Mouse (Mus musculus) hindbrain, embryonic 10.5 days (tissue): ENCODE measurements around the gene Hs6st3. TPM values are rescaled to one million over a fixed set of nuclear protein-coding genes. Genes with fewer than 3 reads are reported as not detected.

Source experiments
- DNase-seq: peaks from one replicate; pipeline ENCODE4 v3.0.0-alpha.2; 2017; ENCODE audit warnings: low spot score
- H3K27ac ChIP-seq: fragments of 300-500 bp; sonication (generic); 2 replicates; pipeline ENCODE4 v1.5.1; 2016; ENCODE audit warnings: mild to moderate bottlenecking, moderate library complexity
- H3K27me3 ChIP-seq: fragments of 300-500 bp; sonication (generic); 2 replicates; pipeline ENCODE4 v1.6.1; 2016; ENCODE audit warnings: mild to moderate bottlenecking; ENCODE audit not compliant: poor library complexity, insufficient read depth, severe bottlenecking
- H3K36me3 ChIP-seq: fragments of 300-500 bp; sonication (generic); 2 replicates; pipeline ENCODE4 v1.6.1; 2016; ENCODE audit warnings: mild to moderate bottlenecking, moderate library complexity
- H3K4me1 ChIP-seq: fragments of 300-500 bp; sonication (generic); replicated peaks from 2 replicates; pipeline ENCODE4 v1.6.1; 2016; ENCODE audit warnings: mild to moderate bottlenecking
- H3K4me3 ChIP-seq: fragments of 300-500 bp; sonication (generic); 2 replicates; pipeline ENCODE4 v1.5.1; 2016; ENCODE audit warnings: mild to moderate bottlenecking, moderate library complexity
- H3K9me3 ChIP-seq: fragments of 300-500 bp; sonication (generic); 2 replicates; pipeline ENCODE4 v1.6.1; 2016; ENCODE audit warnings: mild to moderate bottlenecking, moderate library complexity
- WGBS: fragments of 180-500 bp; shearing (Covaris S2); methylation state at CpG from one replicate; pipeline ENCODE4 v1.1.7; 2016; 5-methylcytosine and 5-hydroxymethylcytosine counted together
- polyA plus RNA-seq: library from polyadenylated mRNA; unstranded; fragments of >200 nt; fragmentation: Nextera tagmentation; extraction: Ambion mirVana; gene quantifications from 2 replicates; pipeline ENCODE4 v1.2.1, GENCODE M21; 2016

Gene Hs6st3
- polyA plus RNA-seq, 1 experiment from 2014 or later = not detected

DNA sequence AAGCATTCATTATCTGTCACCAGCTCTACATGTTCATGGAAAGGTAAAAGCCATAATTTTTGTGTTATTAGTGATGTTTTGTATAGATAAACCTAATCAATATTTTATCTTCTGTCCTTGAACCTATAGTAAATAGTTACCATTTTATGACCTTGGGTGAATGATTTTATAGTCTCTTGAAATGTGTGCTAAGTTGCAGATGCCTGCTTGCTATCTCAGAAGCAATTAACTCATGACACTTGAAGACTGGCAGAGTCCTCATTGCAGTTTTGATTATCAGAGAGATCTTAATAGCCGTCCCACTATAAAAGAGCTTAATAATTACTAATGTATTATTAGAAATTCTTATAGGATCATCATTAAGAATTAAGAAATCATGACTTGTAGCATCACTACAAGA lies 491.0 kb downstream of the Hs6st3 start:
- Histone ChIP-seq H3K27me3 (no peaks in the 10 kb centered on the region), H3K36me3 (no peaks in the 10 kb centered on the region), H3K27ac (no peak overlapping the region), H3K4me3 (no peak overlapping the region), H3K4me1 (no peaks in the 10 kb centered on the region), H3K9me3 (no peaks in the 10 kb centered on the region)
- 89% methylated on average over 1 of the region's 1 CpGs for WGBS
- DNase-seq = no peak

- Histone ChIP-seq H3K4me1 (no peaks in the 10 kb centered on the region), H3K27me3 (no peaks in the 10 kb centered on the region), H3K9me3 (no peaks in the 10 kb centered on the region), H3K4me3 (no peak overlapping the region), H3K36me3 (no peaks in the 10 kb centered on the region), H3K27ac (no peak overlapping the region)
- WGBS = 84% methylated on average over 3 of the region's 3 CpGs
- no peak for DNase-seq
These were observed 494.9 kb downstream of the Hs6st3 start for GRCm38 (mm10) chr14:119633090-119633489.

- Histone ChIP-seq H3K4me1 (no peaks in the 10 kb centered on the region), H3K9me3 (no peaks in the 10 kb centered on the region), H3K27me3 (no peaks in the 10 kb centered on the region), H3K27ac (no peak overlapping the region), H3K36me3 (no peaks in the 10 kb centered on the region), H3K4me3 (no peak overlapping the region)
- no peak for DNase-seq
- 91% methylated on average over 3 of the region's 3 CpGs for WGBS
These were observed 495.5 kb downstream of the Hs6st3 start for GRCm38 (mm10) chr14:119633626-119634025.

GRCm38 (mm10) chr14:119642874-119643273 lies 504.7 kb downstream of the Hs6st3 start:
- no peak for DNase-seq
- Histone ChIP-seq H3K27ac (no peak overlapping the region), H3K9me3 (no peaks in the 10 kb centered on the region), H3K27me3 (no peaks in the 10 kb centered on the region), H3K36me3 (no peaks in the 10 kb centered on the region), H3K4me1 (no peaks in the 10 kb centered on the region), H3K4me3 (no peak overlapping the region)
- 92% methylated on average over 1 of the region's 1 CpGs for WGBS

GRCm38 (mm10) chr14:119643840-119644239 lies 505.7 kb downstream of the Hs6st3 start:
- Histone ChIP-seq H3K27ac (no peak overlapping the region), H3K36me3 (no peaks in the 10 kb centered on the region), H3K27me3 (no peaks in the 10 kb centered on the region), H3K9me3 (no peaks in the 10 kb centered on the region), H3K4me3 (no peak overlapping the region), H3K4me1 (no peaks in the 10 kb centered on the region)
- WGBS = 94% methylated on average over 12 of the region's 12 CpGs
- DNase-seq = no peak

DNA sequence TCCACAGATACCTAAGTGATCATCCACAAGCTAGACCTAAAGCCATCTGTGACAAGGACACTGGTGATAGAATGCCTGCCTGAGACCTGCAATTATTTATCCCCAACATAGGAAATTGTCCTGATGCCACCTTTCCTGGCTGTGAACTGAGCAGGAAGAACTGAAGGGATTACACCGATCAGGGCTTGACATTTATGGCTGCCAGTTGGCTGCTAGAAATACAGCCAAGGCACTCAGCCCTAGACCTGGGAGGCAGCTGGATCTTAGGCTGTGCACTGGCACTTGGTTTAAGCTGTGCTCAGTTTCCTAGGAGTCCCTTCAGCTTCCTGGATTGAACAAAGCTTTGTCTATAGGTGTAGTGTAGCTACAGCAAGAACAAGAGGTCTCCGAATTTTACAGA lies 518.8 kb downstream of the Hs6st3 start:
- no peak for DNase-seq
- Histone ChIP-seq H3K4me3 (no peak overlapping the region), H3K9me3 (no peaks in the 10 kb centered on the region), H3K4me1 (no peaks in the 10 kb centered on the region), H3K27me3 (no peaks in the 10 kb centered on the region), H3K36me3 (no peaks in the 10 kb centered on the region), H3K27ac (no peak overlapping the region)
- 86% methylated on average over 2 of the region's 2 CpGs for WGBS

GRCm38 (mm10) chr14:119665741-119666141 lies 527.6 kb downstream of the Hs6st3 start:
- Histone ChIP-seq H3K4me3 (no peak overlapping the region), H3K27me3 (no peaks in the 10 kb centered on the region), H3K4me1 (no peaks in the 10 kb centered on the region), H3K27ac (no peak overlapping the region), H3K9me3 (no peaks in the 10 kb centered on the region), H3K36me3 (no peaks in the 10 kb centered on the region)
- 78% methylated on average over 5 of the region's 5 CpGs for WGBS
- DNase-seq = peak; percentile 5

DNA sequence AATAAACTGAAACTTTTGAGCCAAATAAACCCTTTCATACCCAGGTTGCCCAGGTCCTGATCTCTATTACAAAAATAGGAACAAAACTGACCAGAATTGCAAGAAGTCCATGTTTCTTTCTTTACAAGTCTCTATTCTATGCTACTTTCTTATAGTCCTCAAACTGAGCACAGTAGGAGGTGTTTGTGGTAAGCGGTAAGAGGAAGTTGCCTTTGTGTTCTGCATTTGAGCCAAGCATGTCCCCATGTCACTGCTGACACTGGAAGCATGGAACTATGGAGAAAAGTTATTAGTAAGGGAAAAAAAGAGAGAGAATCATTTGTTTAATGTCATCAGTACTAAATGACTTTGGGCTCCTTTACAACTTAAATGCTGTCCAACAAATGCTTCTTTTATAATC lies 529.3 kb downstream of the Hs6st3 start:
- no peak overlapping the region for H3K27ac ChIP-seq
- H3K27me3 ChIP-seq = no peaks in the 10 kb centered on the region
- no peak overlapping the region for H3K4me3 ChIP-seq
- H3K36me3 ChIP-seq = no peaks in the 10 kb centered on the region
- DNase-seq = no peak
- no peaks in the 10 kb centered on the region for H3K9me3 ChIP-seq
- WGBS = 96% methylated on average over 1 of the region's 1 CpGs
- no peaks in the 10 kb centered on the region for H3K4me1 ChIP-seq

DNA sequence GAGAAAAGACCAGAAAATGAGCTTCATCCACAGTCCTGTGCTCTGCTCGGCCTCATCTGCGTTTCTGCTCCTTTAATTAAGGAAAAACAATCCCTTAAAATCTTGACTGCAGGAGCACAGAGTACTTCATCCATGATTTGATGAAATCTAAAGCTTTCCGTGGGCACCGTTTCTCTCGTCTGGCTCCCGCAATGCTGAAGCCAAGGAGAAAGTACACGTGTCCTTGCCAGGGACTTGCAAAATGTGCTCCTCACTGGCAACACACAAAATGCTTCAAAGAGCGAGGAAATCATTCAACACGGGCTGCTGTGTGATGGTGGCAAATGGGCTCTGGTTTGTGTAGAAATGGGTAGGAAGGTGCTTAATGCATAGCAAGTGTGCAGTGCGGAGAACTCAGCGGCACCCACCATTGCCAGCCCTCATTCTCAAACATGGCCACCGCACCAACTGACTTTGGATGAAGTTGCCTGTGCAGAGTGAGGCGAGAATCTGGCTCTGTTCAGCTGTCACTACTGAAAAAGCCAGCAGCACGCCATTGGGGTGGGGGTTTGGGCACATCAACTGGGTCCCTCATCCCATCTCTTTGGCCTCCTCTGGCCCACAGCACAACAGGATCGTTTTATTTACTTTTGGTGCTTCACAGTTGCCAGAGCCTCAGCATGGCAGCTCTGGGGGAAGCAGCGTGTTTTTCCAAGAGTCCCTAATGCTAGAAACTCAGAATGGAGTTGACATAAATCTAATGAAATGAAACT lies 532.9 kb downstream of the Hs6st3 start:
- H3K4me1 ChIP-seq = no peaks in the 10 kb centered on the region
- 86% methylated on average over 16 of the region's 16 CpGs for WGBS
- H3K36me3 ChIP-seq = no peaks in the 10 kb centered on the region
- no peaks in the 10 kb centered on the region for H3K9me3 ChIP-seq
- no peak for DNase-seq
- no peaks in the 10 kb centered on the region for H3K27me3 ChIP-seq
- no peak overlapping the region for H3K4me3 ChIP-seq
- no peak overlapping the region for H3K27ac ChIP-seq

- Histone ChIP-seq H3K4me3 (no peak overlapping the region), H3K36me3 (no peaks in the 10 kb centered on the region), H3K27me3 (no peaks in the 10 kb centered on the region), H3K4me1 (no peaks in the 10 kb centered on the region), H3K9me3 (no peaks in the 10 kb centered on the region), H3K27ac (no peak overlapping the region)
- DNase-seq = no peak
- WGBS = 91% methylated on average over 11 of the region's 11 CpGs
These were observed 540.4 kb downstream of the Hs6st3 start for GRCm38 (mm10) chr14:119678574-119678973.

DNA sequence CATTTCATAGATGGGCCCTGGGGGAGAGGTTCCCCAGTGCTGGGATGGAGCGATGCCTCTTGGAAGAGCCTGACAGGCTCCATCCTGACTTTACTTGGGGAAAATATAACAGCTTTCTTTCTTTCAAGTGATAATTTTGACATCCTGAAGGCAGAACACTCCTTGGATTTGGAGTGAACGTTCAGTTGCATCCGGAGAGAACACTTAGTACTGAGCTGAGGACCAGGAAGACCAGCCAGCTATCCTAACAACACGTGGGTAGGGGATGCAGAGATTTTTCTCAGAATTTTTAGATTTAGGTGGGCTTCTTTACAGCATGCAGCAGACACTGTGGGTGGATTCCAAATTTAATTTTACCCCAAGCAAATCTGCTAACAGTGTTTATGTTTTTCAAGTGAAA lies 541.9 kb downstream of the Hs6st3 start:
- no peaks in the 10 kb centered on the region for H3K27me3 ChIP-seq
- WGBS = 88% methylated on average over 4 of the region's 4 CpGs
- no peak for DNase-seq

DNA sequence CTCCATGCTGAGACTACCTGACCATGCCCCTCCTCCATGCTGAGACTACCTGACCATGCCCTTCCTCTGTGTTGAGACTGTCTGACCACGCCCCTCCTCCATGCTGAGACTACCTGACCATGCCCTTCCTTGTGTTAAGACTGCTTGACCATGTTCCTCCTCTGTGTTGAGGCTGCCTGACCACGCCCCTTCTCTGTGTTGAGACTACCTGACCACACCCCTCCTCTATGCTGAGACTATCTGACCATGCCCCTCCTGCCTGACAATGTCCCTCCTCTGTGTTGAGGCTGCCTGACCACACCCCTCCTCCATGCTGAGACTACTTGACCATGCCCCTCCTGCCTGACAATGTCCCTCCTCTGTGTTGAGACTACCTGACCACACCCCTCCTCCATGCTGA lies 549.7 kb downstream of the Hs6st3 start:
- Histone ChIP-seq H3K4me1 (no peaks in the 10 kb centered on the region), H3K4me3 (no peak overlapping the region), H3K9me3 (no peaks in the 10 kb centered on the region), H3K27me3 (no peaks in the 10 kb centered on the region), H3K27ac (no peak overlapping the region), H3K36me3 (no peaks in the 10 kb centered on the region)
- 83% methylated on average over 2 of the region's 2 CpGs for WGBS
- DNase-seq = no peak

More for the DNA sequence above, 541.9 kb downstream of the Hs6st3 start:
- Histone ChIP-seq H3K27ac (no peak overlapping the region), H3K36me3 (no peaks in the 10 kb centered on the region), H3K4me3 (no peak overlapping the region), H3K9me3 (no peaks in the 10 kb centered on the region), H3K4me1 (no peaks in the 10 kb centered on the region)

DNA sequence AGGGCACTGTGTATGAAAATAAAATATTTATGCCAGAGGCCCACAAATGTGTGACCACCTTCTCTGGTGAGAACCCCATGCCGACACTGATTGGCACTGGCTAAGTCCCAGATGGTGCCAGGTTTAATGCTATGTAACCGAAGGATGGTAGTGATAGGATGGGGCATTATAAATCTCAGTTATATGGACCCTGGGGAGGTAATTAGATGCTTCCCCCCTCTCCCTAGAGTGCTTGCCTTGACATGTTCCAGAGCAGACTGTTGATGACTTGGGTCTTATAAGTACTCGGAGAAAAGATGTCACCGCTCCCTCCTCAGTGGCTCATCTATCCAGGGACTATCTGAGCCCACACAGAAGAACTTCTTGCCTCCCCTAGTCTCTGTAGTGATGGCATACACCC lies 561.8 kb downstream of the Hs6st3 start:
- no peaks in the 10 kb centered on the region for H3K27me3 ChIP-seq
- H3K36me3 ChIP-seq = no peaks in the 10 kb centered on the region
- WGBS = 93% methylated on average over 4 of the region's 4 CpGs
- H3K9me3 ChIP-seq = no peaks in the 10 kb centered on the region
- DNase-seq = no peak
- no peak overlapping the region for H3K4me3 ChIP-seq
- no peak overlapping the region for H3K27ac ChIP-seq
- H3K4me1 ChIP-seq = 0 out of 2 replicates have a peak, but pooled peaks cover 5% of the 10 kb centered on the region

GRCm38 (mm10) chr14:119714712-119715111 lies 576.6 kb downstream of the Hs6st3 start:
- Histone ChIP-seq H3K27ac (no peak overlapping the region), H3K4me1 (no peaks in the 10 kb centered on the region), H3K9me3 (no peaks in the 10 kb centered on the region), H3K36me3 (no peaks in the 10 kb centered on the region), H3K27me3 (no peaks in the 10 kb centered on the region), H3K4me3 (no peak overlapping the region)
- 87% methylated on average over 3 of the region's 3 CpGs for WGBS
- DNase-seq = no peak
